Mouse (Mus musculus) heart, postnatal 10 days (tissue): ENCODE results near the gene Mgat4a. TPM values are rescaled to one million over a fixed set of nuclear protein-coding genes. Genes with fewer than 3 reads are reported as not detected.
A peak's percentile ranks its signal among the peaks of the same experiment; 100 is the strongest.

Source experiments
- DNase-seq, 2 experiments: peaks; one replicate each; pipeline ENCODE4 v3.0.0; 2021
- intact Hi-C: fragments of 180-260 bp; cut with DNase I; formaldehyde crosslinking; loops from one replicate; pipeline ENCODE4 v1.15.1; 2025
- total RNA-seq, 2 experiments: library from RNA; stranded (reverse); gene quantifications; 2 replicates each; pipeline ENCODE4 v1.2.3; 2021

Gene Mgat4a
- total RNA-seq, 2 experiments from 2014 or later: 17.3 to 18.0 TPM

DNA sequence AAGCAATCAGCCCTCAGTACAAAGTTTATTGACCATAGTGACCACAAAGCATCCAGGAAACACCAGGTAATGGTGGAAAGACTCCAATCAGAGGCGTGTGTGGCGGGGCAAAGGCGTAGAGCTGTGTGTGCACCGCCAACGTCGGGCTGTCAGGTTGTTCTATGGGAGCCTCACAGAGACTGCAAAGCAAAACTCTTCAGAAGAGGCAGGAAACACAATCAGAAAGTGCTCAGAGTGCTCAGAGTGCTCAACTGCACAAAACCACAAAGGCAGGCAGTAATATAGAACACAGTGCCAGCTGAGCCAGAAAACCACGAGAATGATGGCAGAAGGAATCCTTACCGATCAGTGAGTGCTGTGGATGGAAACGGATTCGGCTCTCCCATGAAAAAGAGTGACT is 67.6 kb downstream of the Mgat4a start:
- no peak for DNase-seq
- intact Hi-C loops: loop anchor here (5.0 kb wide), 1 partner anchor 69 kb away; the partner anchor contains the start of gene Mgat4a

DNA sequence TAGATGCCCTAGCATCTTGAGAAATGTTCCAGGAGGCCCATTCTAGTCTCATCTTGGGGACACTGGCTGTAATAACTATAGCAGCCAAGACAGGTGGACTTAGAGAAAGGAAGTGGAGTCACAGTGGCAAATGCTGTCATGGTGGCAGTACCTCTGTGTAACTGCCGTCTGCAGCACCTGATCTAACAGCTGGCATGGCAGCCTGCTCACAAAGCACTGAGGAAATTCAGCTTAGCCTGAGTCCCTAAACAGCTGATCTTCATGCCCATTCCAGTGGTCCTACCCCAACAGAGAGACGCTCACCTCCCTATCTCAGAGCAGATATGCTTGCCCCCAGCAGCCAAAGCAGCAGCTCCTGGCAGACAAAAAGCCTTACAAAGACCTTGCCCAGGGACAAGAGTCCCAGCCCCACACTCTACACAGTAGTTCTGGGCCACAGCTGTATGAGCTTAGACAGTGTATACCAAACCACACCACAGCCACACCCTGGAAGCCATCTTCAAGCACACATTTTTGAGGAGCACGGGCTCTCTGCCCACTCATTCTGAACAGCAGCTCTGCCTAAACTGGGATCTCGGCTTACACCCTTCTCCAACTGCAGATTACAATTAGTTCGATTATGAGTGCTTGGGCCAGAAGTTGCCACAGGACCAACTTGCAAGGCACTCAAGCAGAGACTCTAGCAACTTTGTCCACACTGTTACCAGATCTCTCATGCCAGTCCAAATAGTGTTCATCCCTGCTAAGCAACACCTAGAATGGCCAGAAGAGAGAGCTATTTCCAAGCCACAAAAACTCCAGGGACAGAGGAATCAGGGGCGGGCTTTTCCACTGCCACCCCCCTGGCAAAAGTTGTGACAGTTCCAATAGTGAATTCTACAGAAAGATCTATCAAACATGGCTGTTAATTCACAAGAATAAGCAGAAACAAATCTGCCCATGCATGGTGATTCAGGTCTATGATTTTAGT is 69.4 kb downstream of the Mgat4a start:
- DNase-seq: no peak
- intact Hi-C loops: loop anchor here (5.0 kb wide), 1 partner anchor 71 kb away; the partner anchor contains the start of gene Mgat4a

DNA sequence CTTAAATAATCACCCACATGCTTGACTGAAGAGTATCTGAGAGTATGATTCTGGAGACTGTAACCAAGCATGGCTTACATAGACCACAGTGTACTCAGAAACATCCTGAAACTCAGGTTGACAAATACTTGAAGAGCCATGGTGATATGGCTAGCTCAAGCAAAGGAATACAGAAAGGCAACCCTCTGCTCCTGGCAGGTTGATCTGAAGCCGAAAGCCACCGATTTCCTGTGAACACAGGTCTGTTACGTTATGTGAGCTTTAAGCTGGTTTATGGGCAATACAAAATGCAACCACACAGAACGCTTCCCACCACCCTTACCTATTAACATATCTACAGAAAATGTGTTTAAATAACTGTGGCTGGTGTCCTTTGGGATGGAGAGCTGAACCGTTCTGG is 71.8 kb downstream of the Mgat4a start:
- intact Hi-C loops: no loop called here
- no peak for DNase-seq

DNA sequence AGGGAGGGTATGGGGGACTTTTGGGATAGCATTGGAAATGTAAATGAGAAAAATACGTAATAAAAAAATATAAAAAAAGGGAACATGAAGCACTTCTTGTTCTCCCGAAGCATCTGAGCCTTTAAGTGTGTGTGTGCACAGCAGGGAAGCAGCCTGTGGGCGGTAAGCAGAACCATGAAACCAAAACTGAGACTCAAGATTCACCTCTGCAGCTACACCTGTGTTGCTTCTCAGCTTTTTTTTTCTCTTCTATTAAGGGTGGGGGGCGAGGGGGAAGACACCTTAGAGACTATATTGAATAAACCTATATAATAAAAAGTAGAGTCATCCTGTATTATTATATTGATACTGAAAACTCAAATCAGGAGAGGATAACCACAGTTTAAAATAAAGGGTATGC is 73.0 kb downstream of the Mgat4a start:
- DNase-seq: no peak
- intact Hi-C loops: no loop called here

DNA sequence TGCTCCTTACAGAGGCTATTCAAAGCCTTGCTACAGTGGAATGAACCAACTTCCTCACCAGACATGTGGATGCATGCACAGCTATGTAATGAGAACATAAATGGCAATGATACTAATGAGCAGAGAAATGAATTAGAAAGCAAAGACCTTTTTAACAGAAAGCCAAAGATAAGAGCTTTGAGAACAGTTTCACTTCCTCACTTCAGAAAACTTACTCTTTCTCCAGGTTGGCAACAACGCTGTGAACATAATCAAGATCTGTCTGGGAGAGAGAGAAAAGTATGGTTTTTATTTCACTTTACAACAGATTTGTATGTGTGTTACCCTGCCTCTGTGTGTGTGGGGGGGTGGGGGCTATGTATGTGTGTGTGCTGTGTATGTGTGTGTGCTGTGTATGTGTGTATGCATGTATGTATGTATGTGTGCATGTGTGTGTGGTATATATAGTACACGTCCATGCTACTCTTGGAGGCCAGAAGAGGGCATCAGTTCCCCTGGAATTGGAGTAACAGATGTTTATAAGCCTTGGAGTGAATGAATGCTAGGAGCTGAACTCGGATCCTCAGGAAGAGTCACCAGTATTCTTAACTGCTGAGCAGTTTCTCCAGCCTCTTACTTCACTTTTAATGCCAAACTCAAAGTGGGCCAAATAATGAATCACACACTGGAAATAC is 74.4 kb downstream of the Mgat4a start:
- intact Hi-C loops: no loop called here
- no peak for DNase-seq

DNA sequence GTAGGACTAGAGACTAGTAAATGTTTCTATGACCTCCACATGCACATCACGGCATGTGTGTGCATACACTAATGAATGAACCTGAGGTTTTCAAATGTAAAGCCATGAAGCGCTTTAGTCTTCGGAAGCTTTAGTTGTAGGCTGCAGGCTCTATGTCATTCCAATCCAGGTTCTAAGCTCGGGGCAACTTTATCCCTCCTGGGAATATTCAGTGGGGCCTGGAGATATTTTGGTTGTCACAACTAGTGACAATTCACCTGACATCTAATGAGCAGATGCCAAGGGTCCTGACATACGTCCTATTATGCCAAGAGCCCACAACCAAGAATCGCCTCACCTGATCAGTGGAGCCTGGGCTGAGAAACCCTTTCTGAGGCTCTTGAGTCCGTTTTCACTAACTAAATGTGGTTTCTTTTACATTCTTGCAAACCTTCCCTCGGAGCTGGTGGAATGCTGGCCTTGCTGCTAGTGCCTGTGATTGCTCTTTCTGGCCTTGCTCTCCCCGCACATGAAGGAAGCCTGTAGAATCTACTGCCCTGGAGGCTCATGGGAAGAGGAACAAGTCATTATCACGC is 75.9 kb downstream of the Mgat4a start:
- DNase-seq: no peak
- intact Hi-C loops: no loop called here

DNA sequence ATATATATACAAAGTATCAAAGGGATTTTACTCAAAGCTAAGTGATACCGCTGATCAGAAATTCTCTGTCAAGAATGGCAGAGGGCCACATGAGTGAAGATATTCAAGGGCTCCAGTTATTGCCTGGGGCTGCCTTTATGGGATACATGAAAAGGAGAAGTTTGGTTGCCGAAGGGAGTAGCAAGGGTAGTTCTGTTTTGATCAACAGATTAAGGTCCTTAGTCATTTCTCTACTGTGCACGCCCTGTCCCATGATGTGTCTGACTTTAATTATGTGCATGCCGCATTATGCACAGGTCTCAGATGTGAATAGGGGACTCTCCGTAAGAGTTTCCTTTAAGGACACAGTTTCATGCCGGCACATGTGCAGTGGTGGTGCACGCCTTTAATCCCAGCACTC is 83.3 kb downstream of the Mgat4a start:
- intact Hi-C loops: no loop called here
- no peak for DNase-seq

DNA sequence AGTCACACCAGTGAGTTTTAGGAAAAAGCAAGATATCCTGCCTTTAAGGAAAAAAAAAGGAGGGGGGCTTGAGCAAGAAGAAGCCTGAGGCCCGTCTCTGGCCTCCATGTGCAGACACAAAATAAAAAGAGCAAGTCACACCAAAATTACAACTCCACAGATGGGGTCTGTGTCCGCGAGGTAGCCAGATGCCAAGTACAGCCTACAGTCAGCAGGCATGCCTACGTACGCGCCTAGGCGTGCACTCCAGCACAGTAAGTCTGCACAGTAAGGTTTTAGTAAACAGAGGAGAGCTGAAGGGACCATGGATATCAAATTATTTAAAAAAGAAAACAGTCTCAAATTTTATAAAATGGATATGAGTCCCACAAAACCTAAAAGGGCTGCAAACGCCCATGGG is 89.5 kb downstream of the Mgat4a start:
- intact Hi-C loops: no loop called here
- no peak for DNase-seq

DNA sequence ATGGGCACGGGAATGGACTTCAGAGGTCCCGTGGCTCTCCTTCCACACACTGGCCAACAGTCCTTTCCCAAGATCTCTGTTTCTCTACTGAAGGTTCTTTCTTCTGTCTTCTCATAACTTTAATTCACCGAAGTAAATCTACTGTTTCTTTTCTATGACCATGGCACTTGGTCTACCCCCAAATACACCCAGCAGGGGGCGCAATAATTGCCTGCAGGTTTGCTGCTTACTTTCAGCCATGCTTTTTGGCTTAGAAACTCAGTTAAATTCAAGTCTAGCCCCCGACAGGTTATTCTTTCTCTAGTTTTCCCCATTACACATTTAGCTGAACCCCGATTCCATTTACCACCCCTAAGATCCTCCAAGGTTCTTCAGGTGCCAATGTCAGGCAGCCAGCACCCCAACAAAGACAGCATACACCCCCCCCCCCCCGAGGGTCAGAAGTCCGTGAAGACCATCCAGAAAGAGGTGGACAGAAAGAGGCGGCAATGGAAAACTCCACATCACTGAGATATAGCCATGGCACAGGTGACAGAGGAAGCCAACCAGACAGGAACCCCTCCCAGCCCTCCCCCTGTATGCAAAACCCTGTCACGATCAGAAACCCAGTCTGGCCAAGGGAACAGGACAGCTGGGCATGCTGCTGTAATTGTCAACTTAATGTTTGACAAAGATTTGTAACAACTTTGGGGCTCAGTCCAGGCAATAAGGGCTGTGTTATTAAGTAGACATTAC is 92.3 kb downstream of the Mgat4a start:
- intact Hi-C loops: loop anchor here (1.0 kb wide), 1 partner anchor 188 kb away; no protein-coding TSS in a partner anchor
- peak; percentile 33 to 77 for DNase-seq

DNA sequence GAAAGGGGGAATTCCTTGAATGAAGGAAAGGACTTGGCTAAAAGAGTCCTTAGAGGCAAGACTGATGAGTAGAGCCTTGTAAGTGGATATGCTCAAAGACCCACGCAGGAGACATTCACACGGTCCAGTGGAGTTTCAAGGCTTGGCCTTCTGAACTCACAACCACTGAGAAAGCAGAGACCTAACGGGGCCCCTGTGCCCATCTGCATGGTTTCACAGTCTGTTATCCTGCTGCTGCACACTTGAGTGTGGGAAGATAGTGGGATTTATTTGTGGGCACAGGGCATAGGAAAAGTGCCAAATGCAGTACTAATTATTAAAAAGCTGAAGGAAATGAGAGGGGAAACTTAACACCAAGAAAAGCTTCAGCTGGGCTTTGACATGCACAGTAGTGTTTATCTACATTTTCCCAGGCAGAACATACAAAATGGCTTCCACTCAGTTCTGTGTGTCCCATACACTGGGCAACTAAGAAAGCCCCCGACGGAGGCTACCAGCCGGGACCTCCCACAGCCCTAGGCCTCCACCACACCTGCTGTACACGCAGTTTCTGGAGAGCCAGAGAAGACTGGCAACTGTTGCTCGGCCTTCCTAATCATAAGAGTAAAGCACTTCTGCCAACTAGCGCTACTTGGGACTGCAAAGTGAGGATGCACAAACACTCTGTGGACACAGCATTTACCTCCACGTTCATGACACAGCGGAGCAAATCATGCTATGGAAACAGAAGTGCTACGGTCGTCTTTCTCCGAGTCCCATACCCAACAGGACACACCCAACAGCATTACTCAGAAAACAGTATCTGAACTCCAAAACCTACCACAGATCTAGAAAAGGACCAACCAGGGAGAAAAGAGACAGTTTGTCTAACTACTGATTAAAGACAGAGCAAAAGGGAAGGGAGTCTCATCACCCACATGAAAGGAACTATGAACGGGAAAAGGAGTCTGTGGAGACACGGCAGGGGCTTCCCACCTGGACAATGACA is 97.7 kb downstream of the Mgat4a start:
- DNase-seq: no peak
- intact Hi-C loops: no loop called here

DNA sequence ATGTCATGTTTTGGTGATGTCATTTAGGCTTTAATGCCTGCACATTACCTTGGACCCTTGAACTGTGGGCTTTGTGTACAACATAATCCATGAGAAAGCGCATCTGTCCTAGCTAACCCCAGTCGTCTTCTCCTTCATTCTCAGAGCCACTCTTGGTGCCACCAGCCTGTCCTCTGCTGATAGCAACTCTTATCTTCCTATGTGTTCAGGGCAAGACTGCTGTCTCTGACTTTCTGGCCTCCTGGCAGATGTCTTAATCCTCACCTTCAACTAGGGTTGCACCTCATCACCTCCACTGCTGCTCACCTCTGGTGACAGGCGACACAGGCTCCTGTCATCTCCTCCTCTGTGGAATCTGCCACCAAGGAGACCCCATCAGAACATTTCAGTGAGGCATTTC is 104.4 kb downstream of the Mgat4a start:
- intact Hi-C loops: no loop called here

DNA sequence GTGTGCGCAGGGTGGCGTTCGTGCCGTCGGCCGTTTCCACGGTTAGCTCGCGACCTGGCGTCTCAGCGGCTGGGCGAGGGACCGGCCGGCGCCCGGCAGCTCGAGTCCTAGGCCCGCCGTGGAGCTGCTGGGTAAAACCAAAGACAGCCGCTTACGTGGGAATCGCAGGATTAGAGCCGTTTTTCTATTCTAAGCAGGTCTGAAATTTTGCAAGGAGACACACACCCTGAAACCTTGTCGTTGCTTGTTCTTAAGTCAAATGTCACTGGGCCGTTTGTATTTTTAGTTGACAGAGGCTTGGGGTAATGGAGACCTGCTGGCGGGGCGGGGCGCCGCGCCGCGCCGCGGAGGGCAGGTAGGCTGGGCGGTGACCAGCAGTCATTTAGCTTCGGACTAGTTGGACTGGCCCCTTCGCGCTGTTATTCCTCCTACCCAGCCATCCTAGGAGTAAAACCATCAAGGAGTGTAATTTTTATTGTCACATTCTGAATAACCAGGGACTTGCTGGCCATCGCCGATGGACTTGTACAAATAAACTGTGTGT is 110.4 kb downstream of the Mgat4a start:
- intact Hi-C loops: loop anchor here (5.0 kb wide), 1 partner anchor 432 kb away; no protein-coding TSS in a partner anchor
- DNase-seq: no peak

More for the DNA sequence above, 104.4 kb downstream of the Mgat4a start:
- no peak for DNase-seq

DNA sequence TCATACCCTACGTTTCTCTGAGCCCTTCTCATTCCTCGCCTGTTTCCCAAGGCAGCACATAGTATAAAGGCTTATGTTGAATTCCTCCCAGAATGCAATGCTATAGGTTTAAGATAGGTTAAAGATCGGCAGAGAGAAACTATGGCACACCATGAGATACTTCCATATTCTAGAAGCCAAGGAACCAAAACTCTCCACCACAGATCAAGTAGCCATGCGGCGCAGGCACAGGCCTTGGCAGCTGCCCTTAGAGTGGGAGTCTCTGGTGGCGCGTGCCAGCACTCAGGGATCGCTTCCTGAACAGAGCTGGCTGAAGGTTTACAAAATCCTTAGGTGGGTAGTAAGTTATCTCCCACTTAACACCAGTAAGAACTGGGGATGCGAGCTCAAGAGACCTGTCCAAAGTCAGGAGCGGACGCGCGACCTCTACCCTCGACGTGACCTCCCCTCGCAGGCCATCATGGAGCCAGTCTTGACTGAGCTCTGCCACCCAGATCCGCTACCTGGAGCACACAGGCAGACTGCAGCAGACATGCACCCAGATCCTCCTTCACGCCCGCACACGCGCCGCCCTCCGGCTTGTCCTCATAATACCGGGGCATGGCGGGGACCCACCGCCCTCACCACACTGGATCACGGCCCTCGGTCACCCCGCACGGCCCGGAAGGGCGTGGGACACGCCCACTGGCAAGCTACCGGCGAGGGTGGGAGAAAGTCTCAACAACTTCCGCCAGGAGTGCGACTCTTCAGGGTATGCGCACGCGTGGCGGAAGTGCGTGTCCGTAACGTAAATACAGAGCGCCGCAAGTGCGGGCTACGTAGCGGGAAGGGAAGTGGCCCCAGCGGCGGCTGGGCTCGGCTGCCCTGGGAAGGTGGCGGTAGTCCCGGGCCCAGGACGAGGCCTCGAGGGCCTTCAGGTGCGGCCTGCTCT is 111.2 kb downstream of the Mgat4a start, which contains the start of the genes Coa5 and Unc50:
Gene Coa5 (minus strand): TSS at position 738 of the 931 bp plus-strand sequence.
Gene Unc50 (plus strand): TSS at position 774 of the 931 bp plus-strand sequence.
- intact Hi-C loops: loop anchor here (5.0 kb wide), 1 partner anchor 433 kb away; no protein-coding TSS in a partner anchor
- peak; percentile 97 to 98 for DNase-seq

DNA sequence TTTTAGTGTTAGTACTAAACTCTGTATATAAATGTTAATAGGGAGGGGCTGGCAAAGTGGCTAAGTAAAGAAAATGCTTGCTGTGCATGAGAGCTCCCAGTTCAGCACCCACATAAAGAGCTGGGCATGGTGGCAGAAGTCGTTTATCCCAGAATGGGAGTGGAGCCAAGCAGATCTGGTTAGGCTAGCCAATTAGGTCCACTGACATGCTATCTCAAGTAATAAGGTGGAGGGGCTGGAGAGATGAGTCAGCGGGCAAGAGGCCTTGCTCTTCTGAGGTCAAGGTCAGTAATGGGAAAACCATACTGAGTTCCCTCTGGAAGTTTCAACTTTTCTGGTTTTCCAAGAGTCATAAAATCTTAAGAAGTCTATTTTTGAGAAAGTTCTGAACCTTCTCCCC is 111.9 kb downstream of the Mgat4a start:
- peak; percentile 29 to 48 for DNase-seq
- intact Hi-C loops: no loop called here

DNA sequence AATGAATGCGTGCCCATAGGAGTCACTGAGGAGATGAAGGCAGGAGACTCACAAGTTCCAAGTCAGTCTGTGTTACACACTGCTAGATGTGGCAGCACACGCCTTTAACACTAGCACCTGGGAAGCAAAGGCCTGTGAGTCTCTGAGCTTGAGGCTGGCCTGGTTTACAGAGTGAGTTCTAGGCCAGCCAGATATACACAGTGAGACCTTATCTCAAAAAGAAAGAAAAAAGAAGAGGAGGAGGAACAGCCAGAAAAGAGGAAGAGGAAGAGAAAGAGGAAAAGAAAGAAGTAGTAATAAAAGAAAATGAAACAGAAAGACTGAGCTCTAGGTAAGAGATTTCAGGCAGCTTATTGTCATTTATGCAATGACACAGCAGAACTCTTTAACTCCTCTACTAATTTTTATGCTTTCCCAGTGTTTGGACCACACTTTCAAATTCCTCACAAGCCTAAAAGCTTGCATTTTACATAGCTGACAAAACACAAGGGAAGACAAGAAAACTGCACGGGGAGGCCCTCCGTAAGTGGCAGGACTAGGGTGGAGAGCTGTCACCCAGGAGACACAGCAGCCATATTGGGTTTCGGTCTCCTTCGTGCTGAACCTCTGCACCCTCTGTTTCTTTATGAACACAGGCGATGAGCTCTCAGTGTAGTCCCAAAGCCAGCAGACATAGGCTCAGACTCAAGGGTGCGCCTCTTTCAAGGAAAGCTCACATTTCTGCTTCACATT is 113.5 kb downstream of the Mgat4a start:
- DNase-seq: no peak
- intact Hi-C loops: no loop called here

DNA sequence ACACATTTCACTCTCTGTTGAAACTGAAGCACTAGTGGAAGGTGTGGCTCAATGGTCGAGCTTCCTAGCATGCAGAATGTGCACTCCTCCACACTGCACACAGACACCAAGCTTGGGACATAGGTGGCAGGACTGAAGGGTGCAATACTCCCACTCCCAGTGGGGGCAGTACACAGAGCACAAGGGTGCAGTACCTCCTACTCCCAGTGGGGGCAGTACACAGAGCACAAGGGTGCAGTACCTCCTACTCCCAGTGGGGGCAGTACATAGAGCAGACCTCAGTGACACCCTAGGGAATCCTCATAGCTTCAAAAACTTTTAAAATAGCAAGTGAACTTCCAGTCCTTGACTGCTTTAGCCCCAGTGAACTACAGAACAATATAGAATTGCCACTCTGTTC is 121.4 kb downstream of the Mgat4a start:
- intact Hi-C loops: no loop called here
- peak; percentile 39 to 86 for DNase-seq

DNA sequence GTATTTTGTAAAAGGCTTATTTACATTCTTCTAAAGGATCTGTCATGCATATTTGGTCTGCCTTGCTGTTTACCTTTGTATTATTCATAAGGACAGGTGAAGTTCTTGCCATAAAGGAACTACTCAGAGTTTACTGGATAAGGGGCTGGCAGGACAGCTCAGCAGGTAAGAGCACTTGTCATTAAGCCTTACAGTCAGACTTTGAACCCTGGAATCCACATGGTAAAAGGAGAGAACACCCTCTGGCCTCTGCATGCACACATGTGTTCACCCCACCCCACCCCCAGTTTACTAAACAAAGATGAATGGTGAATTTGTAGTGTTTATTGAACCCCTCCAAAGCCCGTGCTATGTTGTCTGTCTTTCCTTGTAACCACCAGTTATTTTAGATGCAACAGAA is 125.4 kb downstream of the Mgat4a start:
- intact Hi-C loops: no loop called here
- DNase-seq: no peak
